Mouse (Mus musculus) heart, postnatal 0 days (tissue): ENCODE data around the gene Vgll4.
A peak's percentile ranks its signal among the peaks of the same experiment; 100 is the strongest.

Experiments
- CTCF ChIP-seq: IDR thresholded peaks from 2 replicates; pipeline ENCODE4 v1.5.1; 2016; ENCODE audit warnings: antibody characterized with exemption, control low read depth, low read depth
- EP300 ChIP-seq: IDR thresholded peaks from 2 replicates; pipeline ENCODE4 v1.6.1; 2016; ENCODE audit warnings: antibody characterized with exemption, low read depth

GRCm38 (mm10) chr6:114926369-114927157 lies 43.2 kb downstream of the Vgll4 start:
- TF ChIP-seq CTCF: peak; percentile 58
- no peak for TF ChIP-seq EP300
